Mouse (Mus musculus): ENCODE data around the gene Mink1.

- no peak for TF ChIP-seq POLR2A (IDR thresholded peaks at IDR 0.05; ENCODE audit: borderline replicate concordance, insufficient read depth, low read length)
- TF ChIP-seq CTCF (IDR thresholded peaks at IDR 0.05; ENCODE audit: borderline replicate concordance, insufficient read depth, low read depth, low read length) = no peak
Observed at GRCm38 (mm10) chr11:70660571-70660970, 97.9 kb downstream of the Mink1 start.
